Mouse (Mus musculus) MEL (cell line): ENCODE measurements at regions not wholly inside any gene's neighbourhood (a gene's known extent, or its start where the extent isn't known, plus 50 kb on each side); places are given as distances from the start of the nearest gene placed in this dataset.

Source experiments
- DNase-seq: peaks from one replicate; pipeline ENCODE4 v3.0.0; 2011; ENCODE audit warnings: low read depth, low spot score
- H3K27ac ChIP-seq: 2 replicates; pipeline ENCODE4 v1.5.1; 2012; ENCODE audit warnings: low read depth, mild to moderate bottlenecking, control low read depth, low read length, moderate library complexity; ENCODE audit not compliant: control insufficient read depth
- H3K27me3 ChIP-seq, 2 experiments: fragments of 150-350 bp in 1 of 2; sonication (generic) in 1 of 2; 2 replicates each; pipeline ENCODE4 v1.6.1; 2012; ENCODE audit warnings: low read length in 2 of 2, mild to moderate bottlenecking in 2 of 2, improper control_type of control experiment in 1 of 2, moderate library complexity in 1 of 2; ENCODE audit not compliant: insufficient read depth in 2 of 2, control insufficient read depth in 1 of 2
- H3K36me3 ChIP-seq, 2 experiments: 2 replicates each; pipeline ENCODE4 v1.6.1; 2012 to 2014; ENCODE audit warnings: low read length in 2 of 2, improper control_type of control experiment in 1 of 2, inconsistent platforms in 1 of 2, mild to moderate bottlenecking in 1 of 2; ENCODE audit not compliant: insufficient read depth in 2 of 2, control insufficient read depth in 1 of 2
- H3K4me1 ChIP-seq, 2 experiments: fragments of 150-350 bp in 1 of 2; sonication (generic) in 1 of 2; 2 replicates each; pipeline ENCODE4 v1.6.1; 2012; ENCODE audit warnings: low read length in 2 of 2, improper control_type of control experiment in 1 of 2, mild to moderate bottlenecking in 1 of 2; ENCODE audit not compliant: insufficient read depth in 2 of 2, control insufficient read depth in 1 of 2
- H3K4me3 ChIP-seq, 2 experiments: fragments of 150-350 bp in 1 of 2; sonication (generic) in 1 of 2; 2 replicates each; pipeline ENCODE4 v1.5.1; 2012; ENCODE audit warnings: low read depth in 2 of 2, low read length in 2 of 2, mild to moderate bottlenecking in 2 of 2, moderate library complexity in 2 of 2, control low read depth in 1 of 2, improper control_type of control experiment in 1 of 2; ENCODE audit not compliant: control insufficient read depth in 1 of 2, insufficient read depth in 1 of 2
- H3K79me2 ChIP-seq: 2 replicates; pipeline ENCODE4 v1.6.1; 2012; ENCODE audit warnings: mild to moderate bottlenecking, low read length, moderate library complexity; ENCODE audit not compliant: control insufficient read depth, poor library complexity, insufficient read depth
- H3K9ac ChIP-seq: 2 replicates; pipeline ENCODE4 v1.6.1; 2012; ENCODE audit warnings: low read depth, mild to moderate bottlenecking, control low read depth, low read length, moderate library complexity; ENCODE audit not compliant: control insufficient read depth, poor library complexity, severe bottlenecking
- H3K9me3 ChIP-seq: fragments of 150-350 bp; sonication (generic); replicated peaks from 2 replicates; pipeline ENCODE4 v1.6.1; 2012; ENCODE audit warnings: mild to moderate bottlenecking, low read length, improper control_type of control experiment, moderate library complexity; ENCODE audit not compliant: insufficient read depth
- BHLHE40 ChIP-seq: IDR thresholded peaks from 2 replicates; pipeline ENCODE4 v1.6.1; 2012; ENCODE audit warnings: low read depth, mild to moderate bottlenecking, inconsistent platforms, low read length, improper control_type of control experiment, borderline replicate concordance
- CHD2 ChIP-seq: IDR thresholded peaks from 2 replicates; pipeline ENCODE4 v1.6.1; 2011; ENCODE audit warnings: low read length, improper control_type of control experiment
- CTCF ChIP-seq, 3 experiments: IDR thresholded peaks in 2 of 3; conservative IDR thresholded peaks in 1 of 3; 2 replicates each; pipeline ENCODE4 v1.5.1; 2011 to 2012; ENCODE audit warnings: low read length in 3 of 3, low read depth in 2 of 3, mild to moderate bottlenecking in 2 of 3, improper control_type of control experiment in 1 of 3, inconsistent platforms in 1 of 3, mixed read lengths in 1 of 3, moderate library complexity in 1 of 3; ENCODE audit not compliant: control insufficient read depth in 1 of 3, insufficient read depth in 1 of 3, poor library complexity in 1 of 3, severe bottlenecking in 1 of 3
- E2F4 ChIP-seq: IDR thresholded peaks from 2 replicates; pipeline ENCODE4 v1.6.1; 2011; ENCODE audit warnings: low read depth, low read length, improper control_type of control experiment, borderline replicate concordance
- ELF1 ChIP-seq: IDR thresholded peaks from 2 replicates; pipeline ENCODE4 v1.6.1; 2014; ENCODE audit warnings: low read depth, mild to moderate bottlenecking, inconsistent platforms, low read length, improper control_type of control experiment, moderate library complexity
- ETS1 ChIP-seq: IDR thresholded peaks from 2 replicates; pipeline ENCODE4 v1.6.1; 2012; ENCODE audit warnings: low read depth, mild to moderate bottlenecking, inconsistent platforms, low read length, improper control_type of control experiment, moderate library complexity
- GABPA ChIP-seq: IDR thresholded peaks from 2 replicates; pipeline ENCODE4 v1.6.1; 2012; ENCODE audit warnings: low read depth, mild to moderate bottlenecking, inconsistent platforms, low read length, improper control_type of control experiment, moderate library complexity
- GATA1 ChIP-seq: IDR thresholded peaks from 2 replicates; pipeline ENCODE4 v1.6.1; 2011; ENCODE audit warnings: low read depth, low read length, improper control_type of control experiment
- HCFC1 ChIP-seq: IDR thresholded peaks from 2 replicates; pipeline ENCODE4 v1.6.1; 2012; ENCODE audit warnings: low read depth, mild to moderate bottlenecking, inconsistent platforms, low read length, improper control_type of control experiment, moderate library complexity
- MAFK ChIP-seq: IDR thresholded peaks from 2 replicates; pipeline ENCODE4 v1.6.1; 2011; ENCODE audit warnings: low read depth, mild to moderate bottlenecking, low read length, improper control_type of control experiment, borderline replicate concordance
- MAX ChIP-seq: IDR thresholded peaks from 2 replicates; pipeline ENCODE4 v1.6.1; 2011; ENCODE audit warnings: low read length, improper control_type of control experiment
- MYB ChIP-seq: IDR thresholded peaks from 2 replicates; pipeline ENCODE4 v1.6.1; 2011; ENCODE audit warnings: mild to moderate bottlenecking, low read depth, low read length, improper control_type of control experiment
- NELFE ChIP-seq: IDR thresholded peaks from 2 replicates; pipeline ENCODE4 v1.6.1; 2011; ENCODE audit warnings: low read depth, low read length, improper control_type of control experiment
- NRF1 ChIP-seq: IDR thresholded peaks from 2 replicates; pipeline ENCODE4 v1.6.1; 2014; ENCODE audit warnings: low read depth, mild to moderate bottlenecking, inconsistent platforms, low read length, improper control_type of control experiment, moderate library complexity; ENCODE audit not compliant: poor library complexity, insufficient read depth, severe bottlenecking
- POLR2A ChIP-seq, 2 experiments: IDR thresholded peaks; 2 replicates each; pipeline ENCODE4 v1.6.1; 2011 to 2012; ENCODE audit warnings: low read length in 2 of 2, mild to moderate bottlenecking in 2 of 2, control low read depth in 1 of 2, improper control_type of control experiment in 1 of 2, low read depth in 1 of 2, moderate library complexity in 1 of 2; ENCODE audit not compliant: control insufficient read depth in 1 of 2, insufficient read depth in 1 of 2, poor library complexity in 1 of 2
- POLR2AphosphoS2 ChIP-seq: IDR thresholded peaks from 2 replicates; pipeline ENCODE4 v1.6.1; 2011; ENCODE audit warnings: low read length, improper control_type of control experiment
- RAD21 ChIP-seq: IDR thresholded peaks from 2 replicates; pipeline ENCODE4 v1.6.1; 2011; ENCODE audit warnings: mild to moderate bottlenecking, low read depth, low read length, improper control_type of control experiment
- SIN3A ChIP-seq: IDR thresholded peaks from 2 replicates; pipeline ENCODE4 v1.6.1; 2012; ENCODE audit warnings: low read length, improper control_type of control experiment, inconsistent platforms
- TAL1 ChIP-seq: IDR thresholded peaks from 2 replicates; pipeline ENCODE4 v1.6.1; 2012; ENCODE audit warnings: mild to moderate bottlenecking, inconsistent platforms, low read length, moderate library complexity, mixed read lengths
- TCF12 ChIP-seq: IDR thresholded peaks from 2 replicates; pipeline ENCODE4 v1.6.1; 2014; ENCODE audit warnings: low read depth, mild to moderate bottlenecking, inconsistent platforms, low read length, improper control_type of control experiment, moderate library complexity
- UBTF ChIP-seq: IDR thresholded peaks from 2 replicates; pipeline ENCODE4 v1.6.1; 2012; ENCODE audit warnings: low read depth, mild to moderate bottlenecking, inconsistent platforms, low read length, improper control_type of control experiment, moderate library complexity, borderline replicate concordance; ENCODE audit not compliant: insufficient read depth
- USF1 ChIP-seq: IDR thresholded peaks from 2 replicates; pipeline ENCODE4 v1.6.1; 2014; ENCODE audit warnings: low read depth, mild to moderate bottlenecking, inconsistent platforms, low read length, improper control_type of control experiment, moderate library complexity
- USF2 ChIP-seq, 2 experiments: IDR thresholded peaks; 2 replicates each; pipeline ENCODE4 v1.6.1; 2011 to 2012; ENCODE audit warnings: improper control_type of control experiment in 2 of 2, low read length in 2 of 2, borderline replicate concordance in 1 of 2, inconsistent platforms in 1 of 2, low read depth in 1 of 2, mild to moderate bottlenecking in 1 of 2; ENCODE audit not compliant: insufficient read depth in 1 of 2
- ZMIZ1 ChIP-seq: IDR thresholded peaks from 2 replicates; pipeline ENCODE4 v1.6.1; 2012; ENCODE audit warnings: low read depth, mild to moderate bottlenecking, inconsistent platforms, low read length, improper control_type of control experiment, moderate library complexity
- ZNF384 ChIP-seq: IDR thresholded peaks from 2 replicates; pipeline ENCODE4 v1.6.1; 2012; ENCODE audit warnings: low read depth, mild to moderate bottlenecking, inconsistent platforms, low read length, improper control_type of control experiment

DNA sequence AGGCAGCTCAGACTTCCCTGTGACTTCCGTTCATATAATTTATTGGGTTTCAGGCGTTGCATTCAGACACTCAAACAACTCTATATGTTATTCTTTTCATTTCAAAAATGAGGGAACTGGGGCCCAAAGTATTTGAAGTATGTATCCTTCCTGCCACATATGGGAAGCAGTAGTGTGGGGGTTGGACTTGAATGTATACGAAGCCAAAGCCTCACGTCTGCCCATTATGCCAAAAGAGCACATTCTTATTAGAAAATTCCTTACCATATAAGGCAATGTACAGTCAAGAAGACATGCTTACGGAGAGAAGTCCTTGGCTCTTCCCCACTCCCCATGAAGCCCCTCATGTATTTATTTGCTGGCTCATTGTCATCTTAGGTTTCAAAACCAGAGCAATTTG is 97.4 kb downstream of the Evx1 start:
- no peaks in the 10 kb centered on the region for H3K36me3 ChIP-seq
- H3K79me2 ChIP-seq, result no peaks in the 10 kb centered on the region
- DNase-seq, result no peak
- H3K9me3 ChIP-seq, result no peaks in the 10 kb centered on the region
- no peak overlapping the region for H3K9ac ChIP-seq
- no peaks in the 10 kb centered on the region for H3K4me1 ChIP-seq
- H3K27ac ChIP-seq, result no peak overlapping the region
- TF ChIP-seq USF1 (no peak), POLR2AphosphoS2 (no peak), ELF1 (no peak), GATA1 (no peak), NRF1 (no peak), BHLHE40 (no peak), ETS1 (no peak), ZNF384 (no peak), HCFC1 (no peak), UBTF (no peak), E2F4 (no peak), SIN3A (no peak), ZMIZ1 (no peak), MAFK (no peak)
- TF ChIP-seq, all 39 proteins: peak for 0
- Histone ChIP-seq H3K4me3 (no peak overlapping the region), H3K27me3 (no peaks in the 10 kb centered on the region)

DNA sequence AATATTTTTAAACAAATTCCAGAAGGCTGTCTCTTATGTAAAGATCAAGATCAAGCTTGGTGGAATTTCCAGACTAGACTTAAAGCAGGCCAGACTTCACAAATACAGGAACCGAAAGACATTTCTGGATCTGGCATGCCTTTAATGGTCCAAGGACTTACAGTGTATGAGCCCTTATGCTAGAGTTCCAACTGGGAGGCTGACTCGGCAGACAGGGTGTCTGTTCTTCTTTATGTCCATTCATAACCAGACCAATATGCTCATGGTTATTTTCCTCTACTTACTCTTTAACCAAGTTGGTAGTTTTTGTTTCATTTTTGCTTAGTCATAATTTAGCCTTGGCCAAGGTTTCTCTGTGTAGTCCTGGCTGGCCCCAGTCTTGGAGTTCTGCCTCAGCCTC is 98.0 kb downstream of the Evx1 start:
- Histone ChIP-seq H3K4me1 (no peaks in the 10 kb centered on the region), H3K27me3 (no peaks in the 10 kb centered on the region), H3K4me3 (no peak overlapping the region), H3K27ac (no peak overlapping the region), H3K9me3 (no peaks in the 10 kb centered on the region), H3K9ac (no peak overlapping the region), H3K79me2 (no peaks in the 10 kb centered on the region), H3K36me3 (no peaks in the 10 kb centered on the region)
- no peak for DNase-seq
- TF ChIP-seq RAD21, result no peak
- no peak for TF ChIP-seq MYB
- TF ChIP-seq GATA1, result no peak
- TF ChIP-seq USF2 (IDR thresholded peaks at IDR 0.05; ENCODE audit: borderline replicate concordance in 1 of 2, insufficient read depth in 1 of 2, low read depth in 1 of 2, low read length in 2 of 2), result no peak
- no peak for TF ChIP-seq NELFE
- no peak for TF ChIP-seq NRF1
- TF ChIP-seq CTCF (IDR thresholded peaks at IDR 0.05 in 2 of 3, conservative IDR thresholded peaks at IDR 0.05 in 1 of 3; ENCODE audit: control insufficient read depth in 1 of 3, insufficient read depth in 1 of 3, low read depth in 2 of 3, low read length in 3 of 3, poor library complexity in 1 of 3, severe bottlenecking in 1 of 3), result no peak
- TF ChIP-seq UBTF, result no peak
- no peak for TF ChIP-seq SIN3A
- TF ChIP-seq MAX, result no peak
- TF ChIP-seq GABPA, result no peak
- no peak for TF ChIP-seq POLR2A (IDR thresholded peaks at IDR 0.05; ENCODE audit: control insufficient read depth in 1 of 2, insufficient read depth in 1 of 2, low read depth in 1 of 2, low read length in 2 of 2, poor library complexity in 1 of 2)
- no peak for TF ChIP-seq BHLHE40
- no peak for TF ChIP-seq CHD2
- TF ChIP-seq TCF12, result no peak
- TF ChIP-seq E2F4, result no peak
- TF ChIP-seq TAL1, result no peak
